Mouse (Mus musculus) hindbrain, embryonic 12.5 days (tissue): ENCODE data around the gene Tpm1. TPM values are rescaled to one million over a fixed set of nuclear protein-coding genes. Genes with fewer than 3 reads are reported as not detected.

Source experiments
- ATAC-seq: fragments of 200-750 bp; cut with Nextera tagmentation; 2 replicates; pipeline ENCODE4 v1.8.0; 2017; ENCODE audit warnings: moderate TSS enrichment; ENCODE audit not compliant: low FRiP score
- H3K27ac ChIP-seq: fragments of 300-500 bp; sonication (generic); 2 replicates; pipeline ENCODE4 v1.5.1; 2016; ENCODE audit warnings: mild to moderate bottlenecking
- H3K27me3 ChIP-seq: fragments of 300-500 bp; sonication (generic); 2 replicates; pipeline ENCODE4 v1.6.1; 2016; ENCODE audit warnings: mild to moderate bottlenecking
- H3K36me3 ChIP-seq: fragments of 300-500 bp; sonication (generic); 2 replicates; pipeline ENCODE4 v1.6.1; 2016; ENCODE audit warnings: mild to moderate bottlenecking
- H3K4me1 ChIP-seq: fragments of 300-500 bp; sonication (generic); 2 replicates; pipeline ENCODE4 v1.6.1; 2016
- H3K4me2 ChIP-seq: fragments of 300-500 bp; sonication (generic); replicated peaks from 2 replicates; pipeline ENCODE4 v1.6.1; 2016; ENCODE audit warnings: mild to moderate bottlenecking
- H3K4me3 ChIP-seq: fragments of 300-500 bp; sonication (generic); 2 replicates; pipeline ENCODE4 v1.5.1; 2016; ENCODE audit warnings: mild to moderate bottlenecking
- H3K9ac ChIP-seq: fragments of 300-500 bp; sonication (generic); 2 replicates; pipeline ENCODE4 v1.6.1; 2016; ENCODE audit warnings: mild to moderate bottlenecking, moderate library complexity
- H3K9me3 ChIP-seq: fragments of 300-500 bp; sonication (generic); replicated peaks from 2 replicates; pipeline ENCODE4 v1.6.1; 2016; ENCODE audit warnings: mild to moderate bottlenecking
- WGBS: fragments of 180-500 bp; shearing (Covaris S2); methylation state at CpG from one replicate; pipeline ENCODE4 v1.1.7; 2016; 5-methylcytosine and 5-hydroxymethylcytosine counted together
- polyA plus RNA-seq: library from polyadenylated mRNA; unstranded; fragments of >200 nt; fragmentation: Nextera tagmentation; extraction: Ambion mirVana; gene quantifications from 2 replicates; pipeline ENCODE4 v1.2.1, GENCODE M21; 2016

Gene Tpm1
- 396 and 527 TPM in 2 replicates for polyA plus RNA-seq

- Histone ChIP-seq H3K9ac (peak within 1 kb of the TSS; percentile 68), H3K9me3 (no peaks in the 10 kb centered on the region), H3K36me3 (no peaks in the 10 kb centered on the region), H3K27me3 (peaks cover 52% of the 10 kb centered on the region), H3K27ac (peak within 1 kb of the TSS; percentile 18; the same call in 1 of the 2 replicates), H3K4me3 (peak within 1 kb of the TSS; percentile 50), H3K4me2 (peak within 1 kb of the TSS; percentile 71), H3K4me1 (peaks cover 32% of the 10 kb centered on the region)
- peak; percentile 46; the same call in 1 of the 2 replicates for ATAC-seq
- under 1% methylated on average over 51 of the region's 51 CpGs for WGBS
These were observed at the start of gene Tpm1 for GRCm38 (mm10) chr9:67049086-67049824. Gene Tpm1, minus strand, starts transcription at chr9:67049406.

- no peak overlapping the region for H3K9ac ChIP-seq
- H3K36me3 ChIP-seq, result no peaks in the 10 kb centered on the region
- no peaks in the 10 kb centered on the region for H3K9me3 ChIP-seq
- no peak overlapping the region for H3K4me2 ChIP-seq
- H3K4me3 ChIP-seq, result no peak overlapping the region
- H3K27me3 ChIP-seq, result no peaks in the 10 kb centered on the region
- ATAC-seq, result no peak
- no peak overlapping the region for H3K27ac ChIP-seq
- no peaks in the 10 kb centered on the region for H3K4me1 ChIP-seq
- 89% methylated on average over 2 of the region's 2 CpGs for WGBS
These were observed 45.2 kb upstream of the Tpm1 start for GRCm38 (mm10) chr9:67094371-67094770.

- 0 out of 2 replicates have a peak overlapping the region, but pooled peaks have one; percentile 12 for H3K27ac ChIP-seq
- ATAC-seq, result no peak
- H3K4me2 ChIP-seq, result no peak overlapping the region
- H3K4me3 ChIP-seq, result no peak overlapping the region
- 81% methylated on average over 4 of the region's 4 CpGs for WGBS
- H3K36me3 ChIP-seq, result no peaks in the 10 kb centered on the region
- H3K27me3 ChIP-seq, result no peaks in the 10 kb centered on the region
- H3K9me3 ChIP-seq, result no peaks in the 10 kb centered on the region
- H3K9ac ChIP-seq, result no peak overlapping the region
- H3K4me1 ChIP-seq, result no peaks in the 10 kb centered on the region
These were observed 43.0 kb upstream of the Tpm1 start for GRCm38 (mm10) chr9:67092210-67092609.

DNA sequence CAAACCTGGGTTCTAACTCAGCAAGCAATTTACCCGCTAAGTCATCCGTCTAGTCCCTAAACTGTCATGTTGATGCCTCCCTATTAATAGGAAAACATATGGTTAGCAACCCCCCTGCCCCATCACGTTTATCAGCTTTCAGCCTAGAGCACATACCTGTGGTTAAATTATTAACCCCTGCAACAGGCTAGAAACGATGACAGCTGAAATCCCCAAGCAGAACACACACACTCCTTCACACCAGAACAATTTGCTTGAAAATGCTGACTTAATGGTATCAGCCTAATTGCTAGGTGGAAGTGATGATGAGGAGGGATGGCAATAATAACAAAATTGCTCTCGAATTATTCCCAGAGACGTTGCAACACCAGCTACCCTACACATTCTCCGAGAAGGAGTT, 42.4 kb upstream of the Tpm1 start:
- Histone ChIP-seq H3K27me3 (no peaks in the 10 kb centered on the region), H3K27ac (no peak overlapping the region), H3K4me1 (no peaks in the 10 kb centered on the region), H3K4me2 (no peak overlapping the region), H3K9me3 (no peaks in the 10 kb centered on the region), H3K9ac (no peak overlapping the region), H3K4me3 (no peak overlapping the region), H3K36me3 (no peaks in the 10 kb centered on the region)
- WGBS, result 72% methylated on average over 7 of the region's 7 CpGs
- ATAC-seq, result no peak

- no peak overlapping the region for H3K27ac ChIP-seq
- H3K36me3 ChIP-seq, result no peaks in the 10 kb centered on the region
- no peak overlapping the region for H3K9ac ChIP-seq
- 94% methylated on average over 11 of the region's 11 CpGs for WGBS
- H3K4me1 ChIP-seq, result no peaks in the 10 kb centered on the region
- ATAC-seq, result no peak
- no peaks in the 10 kb centered on the region for H3K9me3 ChIP-seq
- no peaks in the 10 kb centered on the region for H3K27me3 ChIP-seq
- no peak overlapping the region for H3K4me2 ChIP-seq
- H3K4me3 ChIP-seq, result no peak overlapping the region
These were observed 41.9 kb upstream of the Tpm1 start for GRCm38 (mm10) chr9:67091151-67091550.

DNA sequence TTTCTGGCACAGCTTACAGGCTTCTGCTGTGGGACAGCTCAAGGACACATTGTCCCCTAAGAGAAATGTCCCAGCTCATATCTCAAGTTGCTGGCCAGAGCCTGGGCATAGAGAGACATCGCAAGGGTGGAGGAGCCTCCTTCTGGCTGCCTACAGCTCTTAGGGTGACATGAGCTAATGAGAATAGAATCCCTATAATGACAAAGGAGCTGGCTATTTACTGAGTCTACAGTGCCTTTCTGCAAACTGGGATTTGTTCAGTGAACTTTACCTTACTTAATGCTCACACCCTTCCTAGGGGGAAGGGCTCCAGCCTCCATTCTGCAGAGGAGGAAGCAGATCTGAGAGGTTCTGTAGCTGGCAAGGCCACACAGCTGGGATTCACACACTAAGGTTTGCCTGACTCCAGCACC, 41.4 kb upstream of the Tpm1 start:
- H3K4me3 ChIP-seq, result no peak overlapping the region
- H3K27ac ChIP-seq, result no peak overlapping the region
- H3K4me2 ChIP-seq, result no peak overlapping the region
- no peaks in the 10 kb centered on the region for H3K36me3 ChIP-seq
- H3K27me3 ChIP-seq, result no peaks in the 10 kb centered on the region
- no peak overlapping the region for H3K9ac ChIP-seq
- no peaks in the 10 kb centered on the region for H3K4me1 ChIP-seq
- 90% methylated on average over 1 of the region's 1 CpGs for WGBS
- no peaks in the 10 kb centered on the region for H3K9me3 ChIP-seq
- ATAC-seq, result no peak

DNA sequence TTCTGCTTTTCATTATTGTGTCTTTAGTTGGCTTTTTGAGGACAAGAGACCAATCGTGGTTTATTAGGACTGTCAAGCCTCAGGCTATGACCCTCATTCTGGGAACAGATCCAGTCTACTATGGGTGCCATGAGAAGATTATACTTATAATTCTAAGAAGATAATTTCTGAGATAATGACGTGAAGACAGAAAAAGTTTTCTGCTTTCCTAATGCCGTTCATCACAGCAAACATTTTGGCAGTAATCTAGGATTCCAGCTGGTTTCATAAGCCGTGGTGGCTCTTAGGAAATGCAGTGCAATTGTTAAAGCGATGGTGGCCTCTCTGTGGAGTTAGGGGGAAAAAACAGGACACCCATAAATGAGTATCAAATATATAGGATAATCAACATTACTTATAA, 40.0 kb upstream of the Tpm1 start:
- no peaks in the 10 kb centered on the region for H3K27me3 ChIP-seq
- H3K4me1 ChIP-seq, result no peaks in the 10 kb centered on the region
- H3K9me3 ChIP-seq, result no peaks in the 10 kb centered on the region
- ATAC-seq, result no peak
- H3K27ac ChIP-seq, result no peak overlapping the region
- no peaks in the 10 kb centered on the region for H3K36me3 ChIP-seq
- no peak overlapping the region for H3K9ac ChIP-seq
- H3K4me3 ChIP-seq, result no peak overlapping the region
- WGBS, result 84% methylated on average over 5 of the region's 5 CpGs
- H3K4me2 ChIP-seq, result no peak overlapping the region

GRCm38 (mm10) chr9:67083801-67084200, 34.6 kb upstream of the Tpm1 start:
- H3K4me3 ChIP-seq, result no peak overlapping the region
- no peak overlapping the region for H3K9ac ChIP-seq
- no peaks in the 10 kb centered on the region for H3K27me3 ChIP-seq
- no peak overlapping the region for H3K4me2 ChIP-seq
- H3K27ac ChIP-seq, result no peak overlapping the region
- no peaks in the 10 kb centered on the region for H3K9me3 ChIP-seq
- H3K4me1 ChIP-seq, result no peaks in the 10 kb centered on the region
- H3K36me3 ChIP-seq, result no peaks in the 10 kb centered on the region
- no peak for ATAC-seq
- WGBS, result 18% methylated on average over 4 of the region's 4 CpGs

- peaks cover 7% of the 10 kb centered on the region; the same call in 1 of the 2 replicates for H3K4me1 ChIP-seq
- H3K4me3 ChIP-seq, result no peak overlapping the region
- no peak overlapping the region for H3K27ac ChIP-seq
- H3K4me2 ChIP-seq, result no peak overlapping the region
- ATAC-seq, result no peak
- H3K36me3 ChIP-seq, result no peaks in the 10 kb centered on the region
- no peaks in the 10 kb centered on the region for H3K9me3 ChIP-seq
- WGBS, result 84% methylated on average over 5 of the region's 5 CpGs
- no peaks in the 10 kb centered on the region for H3K27me3 ChIP-seq
- H3K9ac ChIP-seq, result no peak overlapping the region
These were observed 32.5 kb upstream of the Tpm1 start for GRCm38 (mm10) chr9:67081688-67082087.

GRCm38 (mm10) chr9:67077658-67078319, 28.6 kb upstream of the Tpm1 start:
- no peak overlapping the region for H3K9ac ChIP-seq
- no peaks in the 10 kb centered on the region for H3K36me3 ChIP-seq
- no peaks in the 10 kb centered on the region for H3K27me3 ChIP-seq
- no peak overlapping the region for H3K4me3 ChIP-seq
- H3K4me1 ChIP-seq, result peaks cover 7% of the 10 kb centered on the region; the same call in 1 of the 2 replicates
- 32% methylated on average over 8 of the region's 8 CpGs for WGBS
- no peaks in the 10 kb centered on the region for H3K9me3 ChIP-seq
- H3K4me2 ChIP-seq, result no peak overlapping the region
- ATAC-seq, result no peak
- no peak overlapping the region for H3K27ac ChIP-seq

- 76% methylated on average over 7 of the region's 7 CpGs for WGBS
- ATAC-seq, result no peak
- no peak overlapping the region for H3K9ac ChIP-seq
- H3K4me2 ChIP-seq, result no peak overlapping the region
- H3K4me1 ChIP-seq, result peaks cover 7% of the 10 kb centered on the region; the same call in 1 of the 2 replicates
- no peak overlapping the region for H3K27ac ChIP-seq
- no peak overlapping the region for H3K4me3 ChIP-seq
- H3K36me3 ChIP-seq, result no peaks in the 10 kb centered on the region
- H3K27me3 ChIP-seq, result no peaks in the 10 kb centered on the region
- H3K9me3 ChIP-seq, result no peaks in the 10 kb centered on the region
These were observed 28.1 kb upstream of the Tpm1 start for GRCm38 (mm10) chr9:67077266-67077657.

DNA sequence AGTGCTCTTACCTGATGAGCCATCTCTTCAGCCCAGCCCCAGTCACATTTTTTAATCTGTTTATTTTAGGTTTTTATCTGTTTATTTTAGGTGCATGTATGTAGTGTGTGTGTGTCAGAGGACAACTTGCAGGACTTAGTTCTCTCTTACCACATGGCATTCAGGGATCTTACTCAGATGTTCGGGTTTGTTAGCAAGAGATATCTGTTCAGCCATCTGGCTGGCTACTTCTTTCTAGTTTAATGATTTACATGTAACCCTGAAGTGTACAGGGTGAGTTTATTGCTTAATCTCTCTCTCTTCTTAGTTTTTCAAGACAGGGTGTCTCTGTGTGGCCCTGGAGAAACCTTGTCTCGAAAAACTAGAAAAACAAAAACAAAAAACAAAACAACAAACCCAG, 23.0 kb upstream of the Tpm1 start:
- no peak for ATAC-seq
- Histone ChIP-seq H3K4me2 (no peak overlapping the region), H3K9me3 (no peaks in the 10 kb centered on the region), H3K36me3 (no peaks in the 10 kb centered on the region), H3K9ac (no peak overlapping the region), H3K27ac (no peak overlapping the region), H3K4me3 (no peak overlapping the region), H3K4me1 (no peaks in the 10 kb centered on the region), H3K27me3 (no peaks in the 10 kb centered on the region)
- 58% methylated on average over 2 of the region's 2 CpGs for WGBS

DNA sequence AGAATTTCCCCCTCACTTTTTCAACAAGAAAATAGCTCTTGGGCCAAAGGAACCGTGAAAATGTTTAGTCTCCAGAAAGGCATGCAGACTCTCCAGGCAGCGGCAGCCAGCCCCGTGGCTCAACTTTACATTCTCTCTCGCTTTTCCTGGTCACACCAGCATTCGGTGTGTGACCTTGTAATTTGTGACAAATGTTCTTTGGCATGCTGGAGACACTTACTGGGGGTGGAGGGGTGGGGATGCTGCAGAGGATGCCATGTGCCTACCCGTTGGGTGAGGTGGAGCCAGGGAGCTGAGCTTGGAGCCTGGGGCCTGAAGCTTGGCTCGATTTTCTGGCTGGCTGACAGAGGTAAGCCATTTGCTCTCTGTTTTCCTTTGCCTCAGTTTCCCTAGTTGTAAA, 22.4 kb upstream of the Tpm1 start:
- Histone ChIP-seq H3K27me3 (no peaks in the 10 kb centered on the region), H3K27ac (no peak overlapping the region), H3K36me3 (no peaks in the 10 kb centered on the region), H3K9ac (no peak overlapping the region), H3K4me1 (no peaks in the 10 kb centered on the region), H3K4me2 (no peak overlapping the region), H3K9me3 (no peaks in the 10 kb centered on the region), H3K4me3 (no peak overlapping the region)
- WGBS, result 41% methylated on average over 7 of the region's 7 CpGs
- ATAC-seq, result no peak
